21 mouse cellular contexts compared by ENCODE assay signal in genomic region chr6:99342416-99342815, GRCm38 (mm10).
DNase-seq lines count a peak whose midpoint lies in the region; ATAC-seq lines count a peak whose summit lies in the region.
"Had no signal": no experiment of that assay in that cellular context is flagged by ENCODE, and none has a peak within 500 bp of the region (broad histone marks: within the 10 kb centered on the region; RNA-seq: fewer than 3 reads in every experiment).

No protein-coding gene starts in this region.

- H3K4me3 ChIP-seq in hindbrain, embryonic 16.5 days (ENCODE audit: low read length): no peak overlapping the region
- H3K4me3 ChIP-seq: embryonic facial prominence, embryonic 13.5 days; forebrain, embryonic 12.5 days; heart, adult 2 months; heart, embryonic 15.5 days; hindbrain, embryonic 10.5 days had no signal

- H3K27ac ChIP-seq in hindbrain, embryonic 16.5 days (ENCODE audit: low read depth, low read length): no peak overlapping the region
- H3K27ac ChIP-seq: embryonic facial prominence, embryonic 13.5 days; forebrain, embryonic 12.5 days; heart, adult 2 months; heart, embryonic 15.5 days; hindbrain, embryonic 10.5 days; hindbrain, embryonic 14.5 days had no signal

- 98% methylated on average over 3 of the region's 3 CpGs for WGBS in hindbrain, embryonic 16.5 days

- H3K9ac ChIP-seq in hindbrain, embryonic 16.5 days (ENCODE audit: low read depth, low read length): no peak overlapping the region
- H3K9ac ChIP-seq: embryonic facial prominence, embryonic 13.5 days; forebrain, embryonic 12.5 days; heart, embryonic 15.5 days; hindbrain, embryonic 14.5 days had no signal

- no peaks in the 10 kb centered on the region for H3K36me3 ChIP-seq in hindbrain, embryonic 16.5 days (ENCODE audit: control insufficient read depth, insufficient read depth, low read length)
- H3K36me3 ChIP-seq: embryonic facial prominence, embryonic 13.5 days; forebrain, embryonic 12.5 days; heart, embryonic 15.5 days; hindbrain, embryonic 10.5 days had no signal

- intact Hi-C loops in heart, postnatal 14 days (cut with DNase I): no loop called here

- peak; percentile 25 for DNase-seq in heart, adult 11 months
- DNase-seq in heart, postnatal 14 days: no peak
- DNase-seq in MEL-GATA-1-ER (ENCODE audit: extremely low read depth, low read depth): peak; percentile 6
- no peak for DNase-seq in adrenal gland, postnatal 10 days
- no peak for DNase-seq in left cerebral cortex, adult 11 months (ENCODE audit: low spot score)
- DNase-seq: adrenal gland, postnatal 25 days; cerebellum, adult 18-20 months; cerebellum, adult 9-11 months; cerebellum, postnatal 36 days; gastrocnemius, postnatal 36 days; heart, adult 2 months had no signal

- peak; percentile 67; the same call in 1 of the 2 replicates for ATAC-seq in monocyte, adult 5-6 weeks (replicated peaks; ENCODE audit: insufficient number of reproducible peaks, low FRiP score, low TSS enrichment, poor library complexity, severe bottlenecking)
- ATAC-seq in hindbrain, embryonic 16.5 days: no peak
- ATAC-seq: forebrain, embryonic 16.5 days; intestine, embryonic 16.5 days had no signal

- H3K4me1 ChIP-seq in hindbrain, embryonic 16.5 days (ENCODE audit: control insufficient read depth, insufficient read depth, low read depth, low read length): peaks cover 6% of the 10 kb centered on the region

- no peaks in the 10 kb centered on the region for H3K9me3 ChIP-seq in hindbrain, embryonic 16.5 days (ENCODE audit: control insufficient read depth, low read length)
- H3K9me3 ChIP-seq: embryonic facial prominence, embryonic 13.5 days; forebrain, embryonic 12.5 days; heart, embryonic 15.5 days; hindbrain, embryonic 10.5 days had no signal

- no peaks in the 10 kb centered on the region for H3K27me3 ChIP-seq in hindbrain, embryonic 16.5 days (replicated peaks; ENCODE audit: control insufficient read depth, insufficient read depth, low read length)
- H3K27me3 ChIP-seq: embryonic facial prominence, embryonic 13.5 days; forebrain, embryonic 12.5 days; heart, embryonic 15.5 days had no signal

- H3K4me2 ChIP-seq in hindbrain, embryonic 16.5 days (ENCODE audit: low read length): no peak overlapping the region
- H3K4me2 ChIP-seq: embryonic facial prominence, embryonic 13.5 days; forebrain, embryonic 12.5 days; heart, embryonic 11.5 days; heart, embryonic 15.5 days; hindbrain, embryonic 14.5 days had no signal

Comparison
In these comparisons a context has a peak if more than half of its experiments do, and no peak if none do; other contexts are left out.
1. DNase-seq: peak in heart, adult 11 months (single experiment) and MEL-GATA-1-ER (single experiment); none in heart, postnatal 14 days (0 of 2), adrenal gland, postnatal 10 days (single experiment) and left cerebral cortex, adult 11 months (single experiment).